Mouse (Mus musculus) mature B cell (primary cell): ENCODE data around the gene Gpnmb.

Experiments
- in situ Hi-C: fragments of 300-500 bp; cut with MboI; formaldehyde crosslinking; loops from 2 replicates; pipeline ENCODE4 v1.14.3; 2019

Gpnmb gene

DNA sequence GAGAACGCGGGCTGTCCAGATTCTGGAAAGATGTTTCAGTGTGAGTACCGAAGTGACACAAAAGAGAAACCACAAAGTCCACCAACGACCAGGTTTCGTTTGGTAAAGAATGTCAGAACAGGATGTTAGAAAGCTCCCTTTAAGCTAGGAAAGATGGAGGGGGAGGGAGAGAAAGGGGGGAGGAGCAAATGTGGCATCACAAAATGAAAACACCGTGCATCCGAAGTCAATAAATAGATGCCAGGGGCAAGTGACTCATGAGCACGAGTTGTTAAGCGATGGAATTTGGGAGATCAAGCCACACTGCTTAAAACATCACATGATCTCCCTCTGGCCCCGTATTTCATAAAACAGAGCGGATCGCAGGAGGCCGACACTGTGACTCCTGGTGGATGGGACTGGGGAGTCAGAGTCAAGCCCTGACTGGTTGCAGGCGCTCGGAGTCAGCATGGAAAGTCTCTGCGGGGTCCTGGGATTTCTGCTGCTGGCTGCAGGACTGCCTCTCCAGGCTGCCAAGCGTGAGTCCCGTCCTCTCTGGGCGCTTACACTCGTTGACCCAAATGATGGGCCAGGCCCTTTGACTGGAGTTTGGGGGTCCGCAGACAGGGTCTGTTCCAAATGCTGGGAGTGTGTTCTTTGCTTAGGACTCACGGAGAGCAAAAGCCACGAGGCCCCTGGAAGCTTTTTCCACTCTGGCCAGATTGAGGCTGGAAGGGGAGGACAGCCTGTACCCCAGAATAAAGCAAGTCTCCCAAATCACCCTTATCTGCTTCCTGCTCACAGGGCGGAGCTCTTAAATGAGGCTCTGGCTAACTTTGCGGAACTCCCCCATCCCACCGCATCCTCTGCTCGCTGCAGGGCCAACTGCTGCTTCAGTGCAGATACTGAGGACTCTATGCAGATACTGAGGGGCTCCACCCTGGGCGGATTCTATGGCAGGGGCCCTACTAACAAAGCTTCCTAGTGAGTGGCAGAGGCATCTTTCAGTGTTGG, at the start of gene Gpnmb:
Gpnmb (plus strand) TSS at position 272 of the 993 bp plus-strand sequence.
- in situ Hi-C loops, result no loop called here

GRCm38 (mm10) chr6:48989971-48990370, 46.4 kb upstream of the Gpnmb start:
- in situ Hi-C loops, result no loop called here

- in situ Hi-C loops, result no loop called here
Observed at GRCm38 (mm10) chr6:48991991-48992390, 44.4 kb upstream of the Gpnmb start.

DNA sequence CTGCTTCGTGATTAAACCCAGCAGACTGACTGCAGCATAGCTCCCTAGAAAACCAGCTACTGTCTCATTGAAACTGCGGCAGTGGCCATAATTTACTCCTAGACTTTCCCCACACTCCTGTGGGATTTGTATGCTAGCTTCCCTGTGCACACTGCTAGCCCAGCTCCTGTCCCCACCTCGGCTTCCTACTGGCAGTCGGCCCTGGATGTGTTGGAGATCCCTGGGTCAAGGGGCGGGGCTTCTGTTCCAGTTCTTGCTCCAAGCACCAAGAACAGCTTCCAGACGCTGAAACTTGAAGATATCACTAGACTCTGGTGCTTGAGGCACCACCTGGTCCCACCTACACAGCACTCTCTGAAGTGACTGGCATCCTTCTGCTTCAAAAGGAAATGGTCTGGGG, 38.2 kb upstream of the Gpnmb start:
- in situ Hi-C loops, result no loop called here

- in situ Hi-C loops, result no loop called here
Observed at GRCm38 (mm10) chr6:48998796-48999195, 37.5 kb upstream of the Gpnmb start.

- in situ Hi-C loops, result no loop called here
Observed at GRCm38 (mm10) chr6:49003381-49003780, 33.0 kb upstream of the Gpnmb start.

DNA sequence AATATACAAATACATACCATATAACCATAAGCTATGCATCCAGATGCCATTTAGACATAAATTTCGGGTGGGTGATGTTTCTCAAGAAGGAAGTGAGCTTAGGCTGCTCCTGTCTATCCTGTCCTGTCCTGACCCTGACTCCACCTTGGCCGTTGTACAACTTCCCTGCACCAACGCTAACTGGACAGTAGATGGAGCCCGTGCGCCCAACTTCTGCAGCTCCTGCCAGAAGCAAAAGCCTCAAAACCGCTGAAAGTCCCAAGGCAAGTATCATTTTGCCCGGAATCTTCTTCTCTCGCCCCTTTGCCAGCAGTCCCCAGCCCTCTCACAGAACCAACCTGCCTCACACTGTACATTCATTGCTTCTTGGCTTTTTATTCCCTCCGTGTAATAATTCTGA, 28.4 kb upstream of the Gpnmb start:
- in situ Hi-C loops, result no loop called here

DNA sequence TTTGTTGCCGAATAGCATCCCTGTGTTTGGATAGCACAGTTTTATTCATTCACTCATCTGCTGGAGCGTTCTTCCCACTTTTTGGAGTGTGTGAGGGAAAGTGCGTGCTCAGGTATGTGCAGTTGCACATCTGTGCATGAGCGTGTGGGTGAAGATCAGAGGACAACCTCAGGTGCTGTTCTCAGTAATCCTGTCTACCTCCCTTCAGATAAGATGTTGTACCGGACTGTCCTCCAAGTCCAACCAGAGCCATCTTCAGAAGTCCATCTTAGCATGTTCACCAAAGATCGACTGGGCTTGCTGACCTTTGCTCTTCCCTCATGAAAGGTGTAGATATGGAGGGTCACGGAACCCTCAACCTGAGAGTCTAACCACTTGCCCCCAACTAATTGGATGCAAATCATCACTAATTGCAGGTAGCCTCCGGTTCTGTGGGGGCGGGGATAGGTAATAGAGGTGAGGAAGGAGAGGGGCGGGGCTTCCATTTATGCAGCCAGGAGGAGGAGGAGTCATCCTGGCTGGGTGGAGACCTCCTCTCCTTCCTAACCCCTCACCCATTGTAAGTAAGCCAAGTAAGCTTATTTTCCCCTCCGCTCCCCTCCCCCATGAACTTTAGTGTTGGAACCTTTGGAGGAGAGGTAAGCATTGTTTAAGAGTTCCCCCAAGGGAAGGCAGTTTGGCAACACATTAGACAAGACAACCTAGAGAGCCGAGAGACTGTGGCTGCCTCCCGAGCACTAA, 27.8 kb upstream of the Gpnmb start:
- in situ Hi-C loops, result no loop called here

- in situ Hi-C loops, result no loop called here
Observed at GRCm38 (mm10) chr6:49009161-49009555, 27.2 kb upstream of the Gpnmb start.

- in situ Hi-C loops, result no loop called here
Observed at GRCm38 (mm10) chr6:49009665-49010064, 26.7 kb upstream of the Gpnmb start.

GRCm38 (mm10) chr6:49011191-49011590, 25.2 kb upstream of the Gpnmb start:
- in situ Hi-C loops, result no loop called here

DNA sequence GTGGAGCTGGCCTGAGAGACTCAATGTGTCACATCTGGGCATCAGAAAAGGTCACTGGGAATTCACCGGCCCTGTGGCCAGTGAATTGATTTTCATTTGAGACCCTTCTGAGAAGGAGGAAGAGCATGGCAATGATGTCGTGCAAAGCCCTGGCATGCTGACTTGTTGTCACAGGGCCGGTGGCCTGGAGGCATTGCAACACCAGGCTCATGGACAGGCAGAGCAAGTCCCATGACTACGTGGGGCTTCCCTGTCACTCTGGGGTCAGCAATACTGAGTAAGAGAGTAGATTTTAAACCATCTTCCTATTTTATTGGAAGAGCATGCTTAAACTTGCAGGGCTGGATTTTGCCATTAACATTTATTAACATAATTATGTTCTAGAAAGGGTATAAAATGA, 23.3 kb upstream of the Gpnmb start:
- in situ Hi-C loops, result no loop called here

DNA sequence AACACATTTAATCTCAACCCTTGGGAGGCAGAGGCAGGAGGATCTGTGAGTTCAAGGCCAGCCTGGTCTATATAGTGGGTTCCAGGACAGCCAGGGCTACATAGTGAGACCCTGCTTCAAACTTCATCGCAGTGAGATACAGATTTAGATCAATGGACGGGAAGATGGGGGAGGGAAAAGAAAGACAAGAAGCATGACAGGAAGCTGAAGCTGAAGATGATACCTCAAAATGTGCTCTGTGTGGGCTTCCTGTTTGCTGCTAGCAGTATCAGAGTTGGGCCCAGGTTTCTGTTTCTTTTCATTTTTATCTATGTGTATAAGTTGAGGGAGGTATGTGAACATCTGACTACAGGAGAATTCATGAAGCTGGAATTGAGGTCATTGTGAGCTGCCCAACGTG, 22.9 kb upstream of the Gpnmb start:
- in situ Hi-C loops, result no loop called here

- in situ Hi-C loops, result no loop called here
Observed at GRCm38 (mm10) chr6:49017150-49017549, 19.2 kb upstream of the Gpnmb start.

GRCm38 (mm10) chr6:49019341-49019740, 17.0 kb upstream of the Gpnmb start:
- in situ Hi-C loops, result no loop called here

DNA sequence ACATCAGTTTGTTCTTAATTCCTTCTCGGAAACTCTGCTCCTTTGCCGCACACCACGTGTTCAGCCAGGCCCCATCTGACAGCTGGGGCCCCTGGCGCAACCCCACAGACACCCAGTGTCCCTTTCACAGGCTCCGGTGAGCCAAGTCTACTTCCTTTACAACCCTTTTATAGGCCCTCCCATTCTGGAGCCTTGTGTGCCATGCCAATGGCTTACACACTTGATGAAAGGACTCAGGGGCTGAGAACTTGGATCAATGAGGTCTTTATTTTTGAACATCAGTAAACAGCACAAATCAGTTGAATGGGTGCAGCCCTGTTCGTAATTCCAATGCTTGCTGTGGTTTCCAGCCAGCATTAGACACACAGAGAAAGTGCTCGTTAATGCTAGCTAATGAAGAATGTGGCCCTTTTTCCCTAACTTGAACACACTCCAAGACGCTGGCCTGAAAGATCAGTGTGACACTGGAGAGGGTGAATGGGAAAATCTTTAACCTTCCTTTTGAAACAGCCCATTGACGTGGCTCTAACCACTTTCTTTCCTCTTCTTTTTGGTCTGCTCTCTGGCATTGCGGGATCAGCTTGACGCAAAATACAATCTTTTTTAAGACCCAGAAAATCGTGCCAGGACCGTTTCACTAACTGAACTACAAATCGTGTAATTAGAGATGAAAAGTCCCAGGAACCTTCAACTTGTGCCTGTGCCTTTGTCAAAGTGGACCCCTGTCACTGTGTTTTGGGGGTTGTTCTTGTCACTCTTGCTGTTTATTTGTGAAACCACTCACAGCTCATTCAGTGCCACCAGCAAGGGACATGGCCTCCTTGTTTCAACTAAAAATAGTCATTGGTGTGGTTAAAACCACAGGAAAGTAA, 15.0 kb upstream of the Gpnmb start:
- in situ Hi-C loops, result no loop called here

DNA sequence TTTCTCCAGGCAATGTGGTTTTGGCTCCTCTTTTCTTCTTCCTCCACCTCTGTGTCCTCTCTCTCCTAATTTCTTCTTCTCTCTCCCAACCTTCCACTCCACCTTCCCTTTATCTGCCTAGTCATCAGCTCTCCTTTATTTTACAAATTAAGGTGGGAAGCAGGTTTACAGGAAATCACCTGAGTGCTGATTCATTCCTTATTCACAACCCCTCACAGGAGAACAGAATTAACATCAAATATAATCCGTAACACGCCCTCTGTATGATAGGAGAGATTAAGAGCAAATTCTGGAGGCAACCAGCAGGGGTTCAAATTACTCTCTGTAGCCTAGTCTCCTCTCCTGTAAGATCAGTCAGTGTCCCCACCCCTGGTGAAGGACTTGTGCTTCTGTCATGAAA, 14.0 kb upstream of the Gpnmb start:
- in situ Hi-C loops, result no loop called here

GRCm38 (mm10) chr6:49023315-49023714, 13.0 kb upstream of the Gpnmb start:
- in situ Hi-C loops, result no loop called here

- in situ Hi-C loops, result no loop called here
Observed at GRCm38 (mm10) chr6:49025290-49025689, 11.1 kb upstream of the Gpnmb start.

- in situ Hi-C loops, result no loop called here
Observed at GRCm38 (mm10) chr6:49026496-49026895, 9.8 kb upstream of the Gpnmb start.

GRCm38 (mm10) chr6:49028019-49028418, 8.3 kb upstream of the Gpnmb start:
- in situ Hi-C loops, result no loop called here

- in situ Hi-C loops, result no loop called here
Observed at GRCm38 (mm10) chr6:49028708-49029107, 7.6 kb upstream of the Gpnmb start.
